Mouse (Mus musculus): ENCODE data around the gene Wdr31.
A peak's percentile ranks its signal among the peaks of the same experiment; 100 is the strongest.
"Not testable (repeated sequence)": the region's sequence is repeated elsewhere in the genome, so short reads cannot be mapped to it uniquely, and the experiment has no call there.

Gene Wdr31

DNA sequence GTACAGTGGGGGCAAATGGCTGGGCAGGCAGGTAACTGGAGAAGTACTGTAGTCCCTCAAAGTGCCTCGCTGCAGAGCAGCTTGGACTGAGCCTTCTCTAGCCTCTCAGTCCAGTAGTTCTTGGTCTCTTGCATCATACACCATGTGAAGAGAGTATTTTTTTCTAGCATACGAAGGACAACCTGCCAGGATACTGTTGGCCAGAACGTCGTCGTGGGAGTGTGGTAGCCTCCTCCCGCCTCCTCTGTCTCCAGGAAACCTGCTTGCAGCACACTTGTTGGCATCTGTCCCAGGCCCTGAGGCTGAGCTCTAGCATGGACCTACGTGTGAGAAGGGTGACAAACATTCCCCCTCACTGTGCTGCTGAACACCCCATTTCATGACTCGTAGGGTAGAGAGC is 26.1 kb upstream of the Wdr31 start:
- no peak for DNase-seq (ENCODE audit: extremely low spot score, low spot score)

DNA sequence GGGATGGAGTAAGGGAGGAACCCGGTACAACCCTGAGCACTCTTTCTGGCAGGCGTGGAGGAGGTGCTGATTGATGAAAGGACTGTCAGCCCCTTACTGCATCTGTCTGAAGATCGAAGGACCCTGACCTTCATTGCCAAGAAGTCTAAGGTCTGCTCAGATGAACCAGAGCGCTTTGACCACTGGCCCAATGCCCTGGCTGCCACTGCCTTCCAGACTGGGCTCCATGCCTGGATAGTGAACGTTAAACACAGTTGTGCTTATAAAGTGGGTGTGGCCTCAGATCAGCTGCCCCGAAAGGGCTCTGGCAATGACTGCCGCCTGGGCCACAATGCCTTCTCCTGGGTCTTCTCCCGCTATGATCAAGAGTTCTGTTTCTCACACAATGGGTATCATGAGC is 25.2 kb upstream of the Wdr31 start:
- no peak for DNase-seq (ENCODE audit: extremely low spot score, low spot score)

DNA sequence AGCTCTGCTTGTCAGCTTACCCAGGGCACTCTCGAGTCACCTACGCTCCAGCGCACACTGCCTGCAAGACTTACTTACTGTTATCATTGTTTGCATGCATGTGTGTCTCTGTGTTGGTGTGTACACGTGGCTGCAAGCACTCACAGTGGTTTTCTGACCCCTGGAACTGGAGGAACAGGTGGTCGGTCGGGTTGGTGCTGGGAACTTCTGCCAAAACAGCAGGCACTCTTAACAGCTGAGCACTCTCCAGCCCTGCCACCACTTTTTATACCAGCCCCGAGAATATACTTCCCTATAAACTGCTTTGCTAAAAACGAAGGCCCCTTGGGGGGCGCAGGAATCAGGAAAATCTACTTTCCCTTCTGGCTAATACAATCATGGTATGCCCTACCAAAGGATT is 23.5 kb upstream of the Wdr31 start:
- DNase-seq (ENCODE audit: extremely low spot score, low spot score): no peak

DNA sequence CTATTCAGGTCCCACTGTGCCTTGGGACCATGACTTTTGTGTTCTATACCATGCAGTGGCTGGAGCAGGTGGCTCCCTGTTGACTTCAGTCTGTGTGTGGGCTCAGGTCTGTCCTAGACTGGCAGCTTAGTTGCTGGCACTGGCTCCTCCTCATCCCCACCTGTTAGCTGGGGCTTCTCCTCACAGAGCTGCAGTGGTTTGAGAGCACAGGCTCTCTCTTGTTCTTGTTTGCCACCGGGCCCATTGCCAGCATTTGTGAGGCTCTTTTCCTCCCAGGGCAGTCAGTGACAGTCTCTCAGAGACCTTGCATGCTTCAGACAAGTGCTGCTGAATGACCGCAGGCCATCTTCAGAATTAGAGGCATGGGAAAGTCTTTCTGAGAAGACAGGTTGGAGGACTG is 22.0 kb upstream of the Wdr31 start:
- DNase-seq (ENCODE audit: extremely low spot score, low spot score): no peak

DNA sequence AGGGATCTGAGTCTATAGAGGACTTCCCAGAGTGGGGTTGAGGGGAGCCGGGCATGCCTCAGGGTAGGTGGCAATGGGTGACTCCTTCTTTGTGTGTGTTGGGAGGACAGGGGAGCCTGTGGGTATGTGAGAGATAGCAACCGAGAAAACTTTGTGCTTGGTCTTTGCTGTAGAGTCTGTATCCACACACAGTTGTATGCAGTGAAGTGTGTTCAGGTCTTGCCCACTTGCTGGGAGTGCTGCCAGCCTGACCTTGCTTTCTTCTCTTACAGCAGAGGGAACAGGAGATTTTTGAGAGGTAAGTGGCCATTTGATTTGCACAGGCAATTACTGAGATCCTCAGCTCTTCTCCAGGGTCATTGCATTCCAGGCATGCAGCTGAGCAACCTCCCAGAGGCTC is 17.2 kb upstream of the Wdr31 start:
- no peak for DNase-seq (ENCODE audit: extremely low spot score, low spot score)

DNA sequence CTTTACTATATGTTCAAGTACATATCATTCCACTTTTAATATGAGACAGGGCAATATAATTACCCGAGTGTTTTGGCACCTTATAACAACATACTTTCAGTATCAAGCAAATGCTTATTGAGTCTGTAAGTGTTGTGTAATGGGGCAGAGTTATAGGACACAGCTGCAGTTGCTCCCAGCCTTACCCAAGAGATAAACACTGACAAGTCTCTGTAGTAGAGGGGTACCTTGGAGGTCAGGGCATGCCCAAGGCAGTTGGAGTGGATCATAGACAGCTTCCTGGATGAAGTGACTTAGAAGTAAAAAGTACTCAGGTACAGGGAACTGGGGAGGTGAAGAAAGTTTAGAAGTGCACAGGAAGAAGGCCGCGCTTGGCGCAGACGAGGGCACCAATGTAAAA is 16.5 kb upstream of the Wdr31 start:
- no peak for DNase-seq (ENCODE audit: extremely low spot score, low spot score)

DNA sequence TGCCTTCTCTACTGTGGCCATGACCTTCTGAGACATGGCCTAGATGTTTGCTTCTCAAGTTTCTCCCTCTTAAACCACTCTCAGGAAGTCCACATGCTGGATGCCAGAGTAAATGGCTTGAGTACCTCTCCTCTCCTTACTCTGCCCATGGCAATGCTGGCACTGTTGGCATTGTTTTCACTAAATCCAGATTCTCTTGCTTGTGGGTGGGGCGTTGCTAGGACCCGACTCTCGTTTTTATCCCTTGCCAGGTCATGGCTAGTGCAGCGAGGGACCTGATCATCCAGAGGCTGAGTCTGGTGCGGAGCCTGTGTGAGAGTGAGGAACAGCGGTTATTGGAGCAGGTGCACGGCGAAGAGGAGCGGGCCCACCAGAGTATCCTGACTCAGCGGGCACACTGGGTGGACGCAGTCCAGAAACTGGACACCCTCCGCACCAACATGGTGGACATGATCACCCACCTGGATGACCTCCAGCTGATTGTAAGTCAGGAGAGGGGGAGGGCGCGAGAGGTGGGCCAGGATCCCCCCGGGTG is 15.5 kb upstream of the Wdr31 start:
- no peak for DNase-seq (ENCODE audit: extremely low spot score, low spot score)

DNA sequence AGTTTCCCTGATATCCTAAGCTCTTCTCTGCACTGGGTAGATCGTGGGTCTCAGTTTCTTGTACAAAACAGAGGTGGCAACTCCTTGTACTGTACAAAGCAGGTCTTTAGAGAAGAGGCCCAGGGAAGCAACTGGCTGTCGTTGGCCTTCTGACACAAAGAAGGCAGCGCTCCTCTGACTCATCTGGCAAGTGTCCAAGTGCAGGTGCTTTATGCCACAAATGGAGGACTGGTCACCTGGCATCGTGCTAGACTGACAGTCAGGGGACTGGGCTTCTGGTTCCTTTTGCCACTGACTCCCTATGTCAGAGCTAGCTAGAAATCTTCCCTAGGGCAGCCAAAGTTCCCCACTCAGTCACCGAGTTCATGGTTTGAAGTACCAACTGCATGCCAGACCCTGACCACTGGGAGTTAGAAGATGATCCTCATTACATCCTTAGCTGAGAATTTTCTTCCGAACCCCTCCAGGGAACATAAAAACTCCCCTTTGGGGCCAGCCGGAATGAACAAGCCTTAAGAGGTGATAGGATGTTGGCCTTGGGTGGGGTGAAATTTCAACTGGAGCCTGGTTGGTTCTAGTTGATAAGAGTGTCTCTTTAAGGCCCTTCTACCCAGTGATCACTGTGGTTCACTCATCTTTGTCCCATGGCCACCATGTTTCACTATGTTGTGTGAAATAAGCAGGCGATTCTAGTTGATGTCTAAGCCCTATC is 14.9 kb upstream of the Wdr31 start:
- DNase-seq (ENCODE audit: extremely low spot score, low spot score): no peak

DNA sequence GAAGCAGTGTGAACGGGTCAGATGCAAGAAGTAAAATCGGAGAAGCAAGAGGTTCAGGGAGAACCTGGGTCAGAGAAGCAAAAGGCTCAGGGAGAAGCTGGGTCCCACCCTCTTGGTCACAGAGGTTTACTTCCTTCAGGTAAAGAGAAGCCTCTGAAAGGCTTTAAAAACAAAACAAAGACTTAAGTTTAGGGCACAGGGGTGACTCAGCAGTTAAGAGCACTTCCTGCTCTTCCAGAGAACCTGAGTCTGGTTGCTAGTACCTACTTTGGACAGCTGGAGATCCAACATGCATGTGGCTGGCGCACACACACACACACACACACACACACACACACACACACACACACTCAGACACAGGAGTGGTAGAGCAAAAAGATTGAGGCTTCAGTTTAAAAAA is 14.2 kb upstream of the Wdr31 start:
- no peak for DNase-seq (ENCODE audit: extremely low spot score, low spot score)

DNA sequence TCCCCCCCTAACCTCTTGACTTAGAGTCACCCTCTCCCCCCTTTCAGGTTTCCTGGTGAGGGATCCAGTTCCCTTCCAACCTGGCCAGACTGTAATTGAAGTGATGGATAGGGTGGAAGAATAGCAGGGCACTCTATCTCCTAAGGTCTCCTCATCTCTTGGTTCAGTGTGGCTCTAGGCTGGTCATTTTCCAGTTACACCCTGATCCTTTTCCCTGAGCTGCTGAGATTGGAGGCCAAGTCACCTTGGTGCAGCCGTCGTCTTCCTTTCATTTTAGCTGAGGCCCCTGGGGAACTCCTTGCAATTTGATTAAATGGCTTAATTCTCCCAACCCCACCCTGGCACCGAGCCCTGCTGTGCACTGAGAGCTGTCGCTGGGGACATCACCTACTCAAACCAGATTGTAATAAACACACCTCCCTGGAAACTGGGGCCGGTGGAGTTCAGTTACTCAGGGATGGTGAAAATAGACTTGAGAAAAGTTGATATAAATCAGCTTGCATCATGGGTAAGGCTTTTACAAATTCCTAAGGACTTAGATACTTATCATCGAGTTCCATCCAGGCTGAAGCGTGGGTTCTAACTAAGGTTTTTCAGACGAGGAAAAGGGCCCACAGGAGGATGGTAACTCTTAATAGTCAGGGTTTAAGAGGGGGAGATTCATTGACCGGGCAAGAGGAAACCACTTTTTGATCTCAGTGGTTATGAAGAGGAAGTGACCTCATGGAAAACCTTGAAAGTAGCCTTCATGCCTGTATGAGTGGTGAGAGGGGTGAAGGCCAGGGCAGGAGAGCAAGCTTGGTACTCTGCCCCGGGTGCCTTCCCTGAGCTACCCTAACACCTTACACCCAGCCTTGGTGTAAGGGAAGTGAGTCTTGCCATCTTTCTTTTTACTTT is 10.3 kb upstream of the Wdr31 start:
- DNase-seq (ENCODE audit: extremely low spot score, low spot score): no peak

DNA sequence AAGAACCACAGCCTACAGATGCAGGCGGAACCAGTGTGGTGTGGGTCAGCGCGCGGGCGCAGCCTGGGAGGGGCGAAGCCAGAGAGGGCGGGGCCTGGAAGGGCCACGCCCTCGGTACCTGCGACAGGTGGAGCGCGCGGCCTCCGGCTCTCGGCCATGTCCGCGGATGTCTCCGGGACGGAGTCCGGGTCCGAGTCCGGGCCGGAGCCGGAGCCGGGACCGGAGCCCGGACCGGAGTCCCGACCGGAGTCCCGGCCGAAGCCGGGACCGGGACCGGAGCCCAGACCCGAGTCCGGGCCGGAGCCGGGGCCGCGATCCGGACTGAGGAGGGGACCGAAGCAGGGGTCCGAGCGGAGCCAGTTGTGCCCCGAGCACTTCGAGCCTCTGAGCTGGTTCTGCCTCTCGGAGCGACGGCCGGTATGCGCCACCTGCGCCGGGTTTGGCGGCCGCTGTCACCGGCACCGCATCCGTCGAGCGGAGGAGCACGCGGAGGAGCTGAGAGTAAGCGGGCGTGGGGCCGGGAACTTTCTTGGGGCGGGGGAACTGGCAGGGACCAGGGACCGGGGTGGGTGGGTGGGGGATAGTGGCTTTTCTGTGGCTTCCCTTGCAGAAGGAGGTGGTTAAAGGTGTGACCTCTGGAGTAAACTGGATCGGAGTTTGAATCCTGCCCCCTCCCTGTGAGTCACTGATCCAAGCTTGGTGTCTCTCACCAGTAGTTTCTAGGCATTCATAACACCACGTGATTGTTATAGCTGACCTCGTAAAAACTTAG is 9.4 kb upstream of the Wdr31 start, which contains the start of gene Bspry:
Bspry (plus strand) TSS at position 117 of the 772 bp plus-strand sequence.
- DNase-seq (ENCODE audit: extremely low spot score, low spot score): peak; percentile 37

DNA sequence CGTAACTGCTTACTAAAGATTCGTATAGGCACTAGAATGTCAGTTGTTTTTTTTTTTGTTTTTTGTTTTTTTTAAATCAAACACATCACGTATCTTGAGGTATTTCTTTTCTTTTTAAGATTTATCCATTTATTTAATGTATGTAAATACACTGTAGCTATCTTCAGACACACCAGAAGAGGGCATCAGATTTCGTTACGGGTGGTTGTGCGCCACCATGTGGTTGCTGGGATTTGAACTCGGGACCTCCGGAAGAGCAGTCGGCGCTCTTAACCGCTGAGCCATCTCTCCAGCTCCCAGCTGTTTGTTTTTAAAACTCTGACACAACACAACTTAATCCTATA is 8.9 kb upstream of the Wdr31 start:
- not testable (repeated sequence) for DNase-seq (ENCODE audit: extremely low spot score, low spot score)

DNA sequence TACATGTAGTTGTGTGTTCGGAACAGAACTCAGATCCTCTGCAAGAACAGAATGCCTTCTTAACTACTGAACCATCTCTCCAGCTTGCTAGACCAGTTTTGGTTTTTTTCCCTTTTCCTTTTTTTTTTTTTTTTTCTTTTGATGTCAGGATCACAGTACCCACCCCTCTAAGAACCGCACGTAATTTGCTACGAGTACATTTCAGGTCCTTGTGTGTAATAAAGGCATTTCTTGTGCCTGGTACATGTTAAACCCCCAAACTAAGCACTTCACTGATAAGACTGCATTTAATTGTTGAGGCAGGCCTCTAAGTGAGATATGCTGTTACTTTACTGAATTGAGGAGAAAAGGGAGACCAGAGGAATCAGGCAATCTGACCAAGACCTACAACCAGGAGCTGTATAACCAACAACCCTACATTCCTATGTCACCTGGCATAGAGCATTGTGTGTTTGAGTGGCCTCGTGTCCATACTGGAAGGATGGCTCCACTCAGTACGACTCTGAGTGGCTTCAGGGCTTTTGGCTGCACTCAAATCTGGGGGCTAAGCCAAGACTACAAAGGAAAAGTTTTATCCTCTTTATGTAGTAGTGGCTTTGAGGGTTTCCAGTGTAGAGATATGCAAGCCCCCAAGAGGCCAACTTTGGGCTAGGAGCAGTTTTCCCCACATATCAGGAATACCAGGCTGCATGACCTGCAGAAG is 7.0 kb upstream of the Wdr31 start:
- DNase-seq (ENCODE audit: extremely low spot score, low spot score): no peak

DNA sequence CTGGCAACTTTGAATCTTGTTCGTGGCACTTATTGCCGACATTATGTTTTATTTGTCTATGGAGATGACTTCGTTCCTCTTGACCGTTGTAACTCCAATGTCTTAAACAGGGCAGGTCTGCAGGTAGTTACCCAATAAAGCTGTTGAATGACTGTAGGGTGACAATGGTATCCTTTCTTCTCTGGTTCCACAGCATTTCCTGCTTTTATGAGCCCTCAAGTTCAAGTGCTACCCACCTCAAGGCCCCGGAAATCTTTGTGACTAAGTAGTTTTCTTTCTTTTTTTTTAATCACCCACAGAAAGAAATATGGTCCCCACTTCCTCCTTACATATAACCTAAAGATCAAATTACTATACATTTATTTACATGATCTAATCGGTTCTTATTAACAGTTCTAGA is 5.1 kb upstream of the Wdr31 start:
- DNase-seq (ENCODE audit: extremely low spot score, low spot score): no peak

DNA sequence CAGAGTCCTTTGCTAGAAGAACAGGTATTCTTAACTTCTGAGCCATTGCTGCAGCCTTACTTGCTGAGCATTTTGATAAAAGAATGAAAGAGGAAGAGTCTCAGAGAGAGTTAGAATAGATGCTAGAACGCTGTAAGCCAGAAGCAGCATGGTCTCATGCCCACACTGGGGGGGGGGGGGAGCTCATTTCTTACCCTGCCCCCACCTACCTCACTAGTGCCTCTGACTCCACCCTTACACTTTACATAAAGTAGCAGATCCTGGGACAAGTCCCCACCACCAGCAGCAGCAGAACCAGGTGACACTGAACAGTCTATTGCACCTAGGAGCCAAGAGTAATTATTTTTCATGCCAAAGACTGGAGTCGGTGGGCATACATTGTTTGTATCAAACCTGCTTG is 4.4 kb upstream of the Wdr31 start:
- DNase-seq (ENCODE audit: extremely low spot score, low spot score): no peak

DNA sequence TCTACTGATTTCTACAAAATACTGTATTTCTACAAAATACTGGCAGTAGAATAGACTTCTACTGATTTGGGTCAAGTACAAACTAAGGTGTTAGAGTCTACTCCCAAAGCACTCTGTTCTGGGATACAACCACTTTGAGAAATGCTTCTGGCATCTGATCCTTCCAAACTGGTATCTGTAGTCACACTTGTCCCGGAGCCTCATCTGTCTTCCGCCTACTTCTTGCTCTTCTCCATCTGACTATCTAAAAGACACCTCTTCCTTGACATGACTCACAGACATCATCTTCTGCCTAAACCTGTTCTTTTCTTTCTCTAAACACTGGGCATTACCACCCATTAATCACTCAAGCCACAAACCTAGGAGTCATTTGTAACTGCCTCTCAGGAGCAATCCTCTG is 1.4 kb upstream of the Wdr31 start:
- no peak for DNase-seq (ENCODE audit: extremely low spot score, low spot score)

DNA sequence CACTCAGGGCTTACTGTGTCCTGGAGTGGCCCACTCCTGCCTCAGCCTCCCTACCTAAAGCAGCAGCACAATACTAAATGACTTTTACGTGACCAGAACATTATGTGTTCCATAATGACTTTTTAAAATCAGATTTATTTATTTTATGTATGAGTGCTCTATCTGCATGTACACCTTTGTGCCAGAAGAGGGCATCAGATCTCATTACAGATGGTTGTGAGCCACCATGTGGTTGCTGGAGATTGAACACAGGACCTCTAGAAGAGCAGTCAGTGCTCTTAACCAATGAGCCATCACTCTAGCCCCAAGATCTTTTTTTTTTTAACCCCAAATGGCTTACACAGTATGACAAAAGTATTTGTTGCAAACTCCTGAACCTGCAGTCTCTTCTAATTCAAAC is 2.5 kb downstream of the Wdr31 start:
- DNase-seq (ENCODE audit: extremely low spot score, low spot score): no peak

DNA sequence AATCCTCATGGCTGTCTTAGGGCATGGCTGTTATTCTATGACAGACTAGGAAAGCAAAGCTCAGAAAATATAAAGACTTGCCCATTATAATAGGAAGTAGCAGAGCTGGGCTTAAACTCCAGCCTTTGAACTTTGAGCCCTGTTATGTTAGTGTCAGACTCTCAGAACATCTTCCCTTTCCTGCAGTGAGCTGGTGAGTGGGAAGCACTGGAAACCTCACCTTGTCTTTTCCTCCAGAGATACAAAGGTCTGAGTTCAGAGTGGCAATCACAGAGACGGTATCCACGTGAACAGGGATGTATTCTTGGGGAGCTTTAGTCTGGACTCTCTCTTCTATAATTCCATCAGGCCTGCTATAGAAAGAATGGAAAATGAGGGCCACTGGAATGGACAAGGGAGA is 7.6 kb downstream of the Wdr31 start:
- DNase-seq (ENCODE audit: extremely low spot score, low spot score): no peak

DNA sequence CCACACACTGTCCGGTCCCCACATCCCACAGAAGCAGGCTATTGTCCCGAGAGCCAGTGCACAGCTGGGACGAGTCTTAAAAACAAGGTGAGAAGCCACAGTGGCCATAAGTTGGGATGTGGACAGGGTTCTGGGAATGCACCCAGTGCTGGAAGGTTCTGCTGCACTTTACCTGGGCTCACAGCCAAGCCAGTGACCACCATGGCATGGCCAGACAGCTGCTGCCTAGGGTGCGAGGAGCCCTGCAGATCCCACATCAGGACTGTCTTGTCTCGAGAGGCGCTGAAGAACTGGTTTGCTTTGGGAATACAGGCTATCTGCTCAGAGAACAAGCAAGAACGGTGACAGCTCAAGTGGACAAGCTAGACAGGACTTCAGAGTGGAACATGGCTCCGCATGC is 10.3 kb downstream of the Wdr31 start:
- no peak for DNase-seq (ENCODE audit: extremely low spot score, low spot score)

DNA sequence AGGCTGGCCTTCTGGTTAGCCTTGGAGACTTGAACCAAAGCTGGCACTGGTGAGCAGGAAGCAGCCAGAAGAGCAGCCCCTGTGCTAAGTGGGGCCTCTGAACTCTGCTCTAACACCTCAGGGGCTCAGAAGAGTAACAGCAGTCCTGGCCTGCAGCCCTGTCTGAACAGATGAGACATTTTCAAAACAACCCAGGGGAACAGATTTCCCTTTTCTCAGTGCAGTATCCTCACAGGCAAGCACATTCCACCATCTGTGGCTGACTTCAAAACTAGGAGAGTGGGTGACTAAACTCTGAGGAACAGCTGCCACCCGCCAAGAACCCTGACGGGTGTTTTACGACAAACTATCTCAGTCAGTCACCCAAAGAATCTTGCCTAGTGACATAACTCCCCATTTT is 11.6 kb downstream of the Wdr31 start:
- no peak for DNase-seq (ENCODE audit: extremely low spot score, low spot score)

DNA sequence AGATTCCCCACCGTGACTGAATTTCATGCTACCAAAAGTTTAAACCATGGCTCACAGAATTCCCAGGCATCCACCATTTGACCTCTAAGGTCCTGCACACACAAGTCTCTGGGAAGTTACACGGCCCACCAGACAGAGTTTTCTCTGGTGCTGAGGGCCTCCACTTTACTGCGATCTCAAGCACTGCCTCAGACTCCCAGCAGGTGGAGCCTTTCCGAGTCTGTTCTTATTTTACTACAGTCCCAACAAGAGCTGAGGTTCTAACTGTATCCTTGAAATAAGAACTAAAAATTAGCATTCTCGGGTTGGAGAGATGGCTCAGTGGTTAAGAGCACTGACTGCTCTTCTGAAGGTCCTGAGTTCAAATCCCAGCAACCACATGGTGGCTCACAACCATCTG is 15.7 kb downstream of the Wdr31 start:
- DNase-seq (ENCODE audit: extremely low spot score, low spot score): no peak

All from neural tube, embryonic 10.5 days (tissue).